Mouse (Mus musculus): Measurements from ENCODE around the gene Phactr1.

The Phactr1 gene

DNA sequence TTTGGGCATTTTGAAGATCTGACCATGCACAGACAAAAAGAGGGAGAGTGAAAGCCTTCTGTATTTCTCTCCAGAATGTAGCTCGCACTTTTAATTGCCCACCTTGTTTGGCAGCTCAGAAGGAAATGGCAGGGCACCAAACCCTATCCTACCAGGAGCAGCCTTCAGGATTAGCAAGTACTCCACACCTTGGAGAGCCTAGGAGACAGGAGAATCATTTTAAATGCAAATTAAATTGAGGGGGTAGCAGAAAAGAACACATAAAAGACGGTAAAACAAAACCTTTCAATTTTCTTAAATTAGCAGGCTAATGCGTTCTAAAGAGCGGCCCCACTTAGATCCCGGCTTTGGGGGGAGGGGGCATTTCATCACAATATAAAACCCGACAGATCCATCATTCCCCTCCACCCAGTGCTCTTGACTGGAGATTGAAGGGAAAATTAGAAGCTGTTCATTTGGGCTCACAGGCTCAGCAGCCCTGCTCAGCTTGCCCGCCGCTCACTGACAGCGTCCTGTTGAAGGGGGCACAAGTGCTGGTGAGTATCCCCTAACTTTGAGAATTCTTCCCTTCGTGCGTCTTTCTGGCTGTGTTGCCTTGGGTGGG is at the start of gene Phactr1:
Gene Phactr1, plus strand, starts transcription at position 233 of the 604 bp plus-strand sequence.
- no peak for DNase-seq (ENCODE audit: low spot score)

DNA sequence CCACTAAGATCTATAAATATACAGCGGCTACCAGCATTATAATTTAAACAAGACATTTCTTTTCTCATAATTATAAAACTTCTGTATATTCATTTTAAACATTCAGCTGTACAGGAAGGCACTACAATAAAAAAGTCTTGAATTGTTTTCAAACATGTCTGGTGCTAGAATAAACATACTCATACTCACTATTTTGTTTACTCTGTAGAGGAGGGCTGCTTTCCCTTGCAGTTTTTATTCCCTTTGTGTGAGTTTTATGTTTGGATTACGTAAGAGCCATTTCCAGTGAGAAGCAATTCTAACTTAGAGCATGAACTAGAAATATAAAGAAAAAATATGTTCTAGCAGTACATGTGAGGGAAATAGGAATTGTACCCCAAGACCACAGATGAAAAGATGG is 45.5 kb upstream of the Phactr1 start:
- no peak for DNase-seq (ENCODE audit: low spot score)

DNA sequence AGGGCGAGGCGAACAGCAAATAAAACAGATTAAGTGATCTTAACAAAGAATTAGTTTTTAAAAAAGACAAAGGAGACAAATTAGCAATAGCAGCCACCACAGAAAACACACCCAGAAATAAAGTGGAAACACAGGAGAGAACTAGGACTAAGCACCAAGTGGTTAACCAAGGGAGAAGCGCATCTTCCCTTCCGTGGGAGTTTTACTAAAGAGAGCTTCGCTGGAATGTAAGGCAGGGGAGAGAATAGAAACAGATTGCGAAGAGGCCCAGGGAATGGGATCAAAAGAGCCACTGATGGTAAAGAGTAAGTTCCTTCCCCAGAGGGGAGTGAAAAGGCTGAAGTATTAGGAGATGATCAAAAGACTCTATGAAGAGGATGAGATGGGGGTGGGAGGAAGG is 30.2 kb upstream of the Phactr1 start:
- DNase-seq (ENCODE audit: low spot score): no peak

DNA sequence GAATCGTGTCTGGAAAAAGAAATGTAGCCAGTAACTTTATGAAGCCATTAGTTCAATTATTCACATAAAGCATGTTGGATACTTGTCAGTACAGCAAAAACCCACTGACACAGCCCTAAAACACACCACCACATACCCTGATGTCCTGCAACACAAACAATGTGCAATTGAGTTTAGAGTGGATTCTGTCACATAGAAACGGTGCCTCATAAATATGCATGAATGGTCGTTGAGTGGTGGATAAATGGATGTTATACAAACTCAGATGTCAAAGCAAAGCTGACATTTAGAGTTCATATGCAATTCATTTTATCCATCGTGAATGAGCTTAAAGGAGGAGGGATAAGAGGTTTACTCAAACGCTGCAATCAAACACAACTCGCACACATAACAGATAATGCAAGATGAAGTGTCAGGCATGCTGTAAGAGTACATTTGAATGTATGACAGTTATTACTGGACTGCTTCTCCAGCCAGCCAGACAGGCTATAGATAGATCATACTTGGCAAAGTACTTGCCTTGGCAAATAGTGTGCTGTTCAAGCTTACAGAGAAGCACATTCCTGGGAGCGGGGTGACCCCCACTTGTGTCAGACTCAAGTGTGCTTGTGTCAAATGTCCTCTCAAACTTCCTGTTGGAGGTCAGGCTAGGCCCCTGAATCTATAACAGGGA is 23.6 kb upstream of the Phactr1 start:
- DNase-seq (ENCODE audit: low spot score): no peak

DNA sequence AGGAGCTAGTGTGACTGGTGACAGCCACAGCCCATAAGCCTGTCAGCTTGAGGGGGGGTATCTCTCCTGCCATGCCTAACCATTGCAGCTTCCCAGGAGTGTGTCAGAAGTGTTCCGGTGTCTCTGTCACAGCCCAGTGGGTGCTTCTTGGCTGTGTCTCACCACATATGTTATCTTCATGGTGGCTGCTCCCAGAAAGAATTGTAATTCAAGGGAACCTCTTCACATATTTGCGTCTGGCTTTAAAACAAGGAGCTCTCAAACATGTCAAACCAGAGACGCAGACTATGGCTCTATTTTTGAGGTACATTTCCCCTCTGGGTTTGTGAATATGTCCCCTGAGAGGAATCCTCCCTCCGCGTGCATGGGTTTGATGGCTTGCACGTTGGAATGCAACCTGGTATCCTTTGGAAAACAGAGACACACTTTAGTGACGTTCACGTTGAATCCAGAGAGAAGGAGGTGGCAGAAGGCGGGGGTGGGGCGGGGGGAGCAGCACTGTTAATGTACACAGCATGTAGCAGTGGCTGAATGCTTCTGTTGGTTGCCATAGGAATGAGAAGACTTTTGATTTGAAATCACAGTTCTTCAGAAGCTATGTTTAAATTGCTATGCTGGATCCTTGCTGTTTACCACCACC is 8.7 kb upstream of the Phactr1 start:
- no peak for DNase-seq (ENCODE audit: low spot score)

DNA sequence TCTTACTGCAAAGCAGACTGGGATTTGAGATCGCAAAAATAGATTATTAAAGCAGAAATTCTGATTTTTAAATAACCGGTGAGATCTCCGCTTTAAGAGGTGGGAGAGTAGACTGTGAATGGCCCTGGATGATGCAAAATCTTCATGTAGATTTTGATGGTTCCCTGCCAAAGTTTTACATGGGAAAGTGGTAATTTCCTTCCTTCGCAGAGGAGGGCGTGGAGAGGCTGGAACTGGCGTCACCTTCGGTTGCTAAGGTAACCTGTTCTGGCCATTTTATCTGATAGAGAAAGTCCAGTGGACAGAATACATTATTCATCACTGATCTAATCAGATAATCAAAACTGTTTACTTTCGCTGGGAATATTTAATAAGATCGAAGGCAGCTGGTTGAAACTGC is 876 bp downstream of the Phactr1 start:
- no peak for DNase-seq (ENCODE audit: low spot score)

DNA sequence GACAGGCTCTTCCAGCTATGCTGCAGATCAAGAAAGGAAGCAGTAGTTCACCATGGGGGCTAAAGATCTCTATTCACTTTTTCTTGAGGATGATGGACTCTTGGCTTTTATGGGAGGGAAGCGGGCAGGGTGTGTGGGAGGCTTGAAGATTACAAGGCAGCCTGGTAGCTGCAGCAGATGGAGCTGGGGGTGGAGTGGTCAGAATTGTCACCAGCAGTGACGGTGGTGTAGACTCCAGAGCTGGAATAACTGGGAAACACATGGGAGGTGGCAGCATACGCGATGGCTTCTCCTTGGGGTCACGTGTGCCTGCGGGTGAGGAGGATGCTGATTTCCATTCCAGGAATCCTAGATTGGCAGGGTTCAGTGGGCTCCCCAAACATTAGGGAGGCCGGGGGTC is 3.8 kb downstream of the Phactr1 start:
- no peak for DNase-seq (ENCODE audit: low spot score)

DNA sequence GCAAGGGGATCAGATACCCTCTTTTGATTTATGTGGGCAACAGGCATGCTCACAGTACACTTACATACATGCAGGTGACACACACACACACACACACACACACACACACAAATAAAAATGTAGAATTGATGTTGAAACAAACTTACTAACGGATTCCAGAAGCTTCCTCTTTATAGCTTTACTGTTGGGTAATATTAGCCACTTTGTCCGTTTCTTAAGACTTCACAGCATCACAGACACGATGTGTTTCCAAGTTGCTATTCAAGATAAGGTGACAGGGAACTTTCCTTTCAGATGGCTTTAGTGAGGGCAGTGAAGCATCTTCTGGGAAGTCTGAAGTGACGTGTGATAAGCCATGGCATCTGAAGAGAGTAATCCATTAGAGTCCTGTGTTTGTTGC is 11.8 kb downstream of the Phactr1 start:
- no peak for DNase-seq (ENCODE audit: low spot score)

DNA sequence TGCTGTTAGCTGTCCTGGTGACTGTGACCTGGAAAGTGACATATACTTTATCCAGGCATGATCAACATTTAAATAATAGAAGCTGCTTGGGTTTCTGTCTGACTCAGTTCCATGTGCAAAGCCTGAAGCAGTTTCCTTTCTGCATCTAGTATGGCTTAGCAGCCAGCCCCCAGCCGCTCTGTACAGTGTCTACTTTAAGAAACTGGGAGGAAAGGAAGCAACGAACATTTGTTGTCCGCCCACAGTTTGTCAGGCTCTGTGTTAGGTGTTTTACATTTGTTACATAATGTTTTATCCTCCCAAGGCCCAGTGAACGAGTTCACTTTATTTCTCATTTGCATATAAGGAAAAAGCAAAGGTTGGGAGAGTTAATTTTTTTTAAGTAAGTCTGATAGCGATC is 16.2 kb downstream of the Phactr1 start:
- DNase-seq (ENCODE audit: low spot score): no peak

DNA sequence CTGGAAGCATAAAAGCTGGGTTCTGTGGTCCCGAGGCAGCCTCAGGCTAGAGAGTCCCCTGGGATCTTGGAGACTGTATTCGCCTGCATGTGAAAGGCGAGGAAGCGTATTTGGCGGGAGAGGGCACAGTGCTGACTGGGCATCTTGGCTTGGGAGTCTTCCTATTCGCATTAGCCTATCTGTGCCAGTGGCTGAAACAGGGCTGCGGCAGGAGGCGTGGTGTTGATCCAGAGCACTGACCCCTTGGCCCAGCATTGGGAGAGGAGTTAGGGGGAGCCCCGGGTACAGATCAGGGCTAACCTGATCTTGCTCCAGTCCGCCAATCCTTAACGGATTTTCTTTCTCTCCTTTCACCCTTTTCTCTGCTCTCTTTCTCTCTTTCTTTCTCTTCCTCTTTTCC is 28.7 kb downstream of the Phactr1 start:
- no peak for DNase-seq (ENCODE audit: low spot score)

DNA sequence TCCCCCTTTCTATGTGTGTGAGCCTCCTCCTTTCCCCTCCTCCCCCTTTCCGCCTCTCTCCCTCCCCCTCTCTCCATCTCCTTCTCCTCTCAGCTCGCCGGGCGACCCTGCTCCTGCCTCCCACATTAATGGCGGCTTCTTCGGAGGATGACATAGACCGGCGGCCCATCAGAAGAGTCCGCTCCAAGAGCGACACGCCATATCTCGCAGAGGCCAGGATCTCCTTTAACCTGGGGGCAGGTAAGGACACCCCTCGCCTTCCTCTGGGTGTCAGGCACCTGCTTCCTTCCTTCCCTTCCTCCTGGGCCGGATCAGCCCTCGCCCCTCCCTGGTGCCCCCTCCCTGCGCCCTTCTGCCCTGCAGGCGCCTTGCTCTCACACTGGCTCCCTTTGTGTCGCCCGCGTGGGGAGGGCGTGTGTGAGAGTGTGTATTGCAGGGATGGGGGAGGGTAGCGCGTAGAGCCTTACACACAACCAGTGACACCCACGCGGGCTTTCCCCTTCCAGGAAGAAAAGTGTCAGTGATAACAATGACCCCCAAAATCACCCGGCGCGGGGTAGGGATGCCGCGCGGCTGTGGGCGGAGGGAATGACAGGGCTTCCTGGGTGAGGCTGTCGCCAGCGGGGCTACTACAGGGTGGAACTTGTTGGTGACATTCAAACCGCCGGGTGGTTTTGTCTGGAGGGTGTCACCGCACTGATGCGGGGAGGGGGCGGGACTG is 29.3 kb downstream of the Phactr1 start:
- no peak for DNase-seq (ENCODE audit: low spot score)

DNA sequence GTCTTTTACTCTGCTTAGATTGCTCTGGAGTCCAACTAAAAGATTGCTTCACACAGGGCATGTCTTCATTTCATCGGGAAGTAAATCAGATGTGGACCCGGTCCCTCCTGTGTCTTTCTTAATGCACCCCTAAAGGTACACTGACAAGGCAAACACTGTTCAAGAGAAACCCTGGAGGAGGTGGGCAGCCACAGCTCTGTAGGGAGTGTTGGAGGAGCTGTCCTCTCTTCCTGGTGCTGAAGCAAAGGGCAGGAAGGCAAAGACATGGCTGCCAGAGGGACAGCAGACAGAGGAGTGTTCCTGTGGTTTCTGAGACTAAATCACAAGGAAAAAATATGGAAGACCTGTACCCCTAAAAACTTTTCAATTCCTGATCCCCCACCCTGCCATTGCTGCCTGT is 31.1 kb downstream of the Phactr1 start:
- DNase-seq (ENCODE audit: low spot score): no peak

DNA sequence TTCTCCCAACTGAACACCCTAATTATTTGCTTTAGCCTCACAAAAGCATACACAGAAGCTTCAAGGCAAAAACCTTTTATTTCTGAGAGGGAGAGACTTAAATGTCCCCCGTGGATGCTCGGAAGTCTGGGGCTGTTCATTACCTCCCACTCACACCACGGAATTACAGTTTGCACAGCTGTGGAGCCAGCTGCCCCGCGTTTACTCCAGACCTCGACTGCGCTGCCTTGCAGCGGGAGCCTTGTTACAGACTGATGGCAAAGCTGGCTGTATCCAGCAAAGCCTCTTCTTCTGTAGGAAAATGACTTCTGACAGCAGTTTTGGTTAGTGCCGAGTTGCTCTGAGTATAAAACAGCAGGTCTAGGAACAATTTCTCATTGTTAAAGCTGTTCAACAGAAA is 39.0 kb downstream of the Phactr1 start:
- DNase-seq (ENCODE audit: low spot score): no peak

DNA sequence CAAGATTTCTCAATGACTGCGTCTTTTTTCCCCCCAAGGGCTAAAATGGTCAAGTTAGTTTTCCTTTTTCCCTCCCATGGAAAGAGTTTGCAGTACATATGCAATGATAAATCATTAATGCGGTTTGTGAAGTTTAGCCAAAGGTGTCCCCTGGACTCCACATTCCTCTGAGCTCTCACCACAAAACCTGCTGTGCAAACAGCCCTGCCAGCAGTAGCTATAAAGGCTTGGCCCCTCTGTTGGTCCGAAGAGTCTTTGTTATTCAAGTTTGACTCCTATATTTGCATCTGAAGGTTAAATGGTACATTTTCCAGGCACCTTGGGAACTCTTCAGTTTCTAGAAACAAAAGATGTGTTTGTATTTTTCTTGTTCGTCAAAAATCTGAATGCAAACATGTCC is 39.7 kb downstream of the Phactr1 start:
- no peak for DNase-seq (ENCODE audit: low spot score)

DNA sequence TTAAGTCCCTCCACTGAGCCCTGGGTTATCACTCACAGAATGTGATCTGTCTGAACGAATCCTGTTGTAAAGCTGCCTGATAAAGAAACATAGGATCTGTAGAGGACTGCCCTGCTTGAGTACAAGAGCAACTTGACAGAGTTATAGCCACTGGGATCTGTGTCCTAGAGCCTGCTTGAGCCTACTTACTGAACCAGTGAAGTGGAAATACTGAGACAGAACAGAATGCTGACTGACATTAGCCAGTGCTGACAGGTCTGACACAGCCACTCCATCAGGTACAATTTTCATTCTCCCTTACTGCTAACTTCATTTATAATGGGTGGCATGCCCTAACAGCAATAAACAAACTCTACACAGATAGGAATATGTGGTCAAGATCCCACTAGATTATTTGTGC is 40.2 kb downstream of the Phactr1 start:
- no peak for DNase-seq (ENCODE audit: low spot score)

DNA sequence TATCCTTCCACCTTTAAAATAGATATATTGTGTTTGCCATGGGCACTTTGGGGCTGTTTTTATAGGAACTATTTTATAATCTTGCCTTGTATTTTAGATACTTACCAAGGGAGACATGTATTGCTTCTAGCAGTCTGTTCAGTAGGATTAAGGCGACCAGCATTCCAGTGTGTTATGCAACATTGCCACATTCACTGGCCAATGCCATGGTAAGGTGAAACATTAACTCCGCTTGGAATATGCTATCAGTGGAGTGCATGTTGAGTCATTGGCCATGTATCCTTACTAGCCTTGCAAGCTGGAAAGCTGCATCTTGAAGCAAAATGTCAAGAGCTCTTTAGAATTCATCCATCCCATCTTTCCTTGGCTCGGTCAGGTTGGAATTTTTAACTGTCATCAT is 43.6 kb downstream of the Phactr1 start:
- DNase-seq (ENCODE audit: low spot score): no peak

DNA sequence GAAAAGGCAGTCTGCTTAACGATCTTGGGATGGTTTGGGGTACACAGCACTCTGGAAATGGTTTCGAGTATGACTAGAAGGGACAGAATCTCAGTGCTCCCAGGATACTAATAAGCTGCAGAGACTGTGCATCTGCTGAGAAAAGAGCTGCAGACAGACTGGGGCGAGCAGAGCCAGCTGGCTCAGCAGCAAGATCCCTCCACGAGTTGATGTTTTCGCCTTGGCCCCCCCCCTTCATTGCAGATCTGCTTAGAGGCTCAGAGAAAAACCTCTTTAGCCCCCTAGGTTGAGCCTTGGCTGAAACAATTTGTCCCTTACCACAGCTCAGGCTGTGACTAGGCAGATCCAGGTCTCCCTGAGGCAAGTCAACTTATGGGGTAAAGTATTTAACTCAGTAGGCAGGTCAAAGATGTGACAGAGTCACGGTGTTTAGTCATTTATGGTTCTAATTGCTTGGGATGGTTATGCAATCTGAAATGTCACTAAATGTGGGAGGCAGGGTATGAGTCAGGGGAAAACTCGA is 45.3 kb downstream of the Phactr1 start:
- DNase-seq (ENCODE audit: low spot score): peak; percentile 25

DNA sequence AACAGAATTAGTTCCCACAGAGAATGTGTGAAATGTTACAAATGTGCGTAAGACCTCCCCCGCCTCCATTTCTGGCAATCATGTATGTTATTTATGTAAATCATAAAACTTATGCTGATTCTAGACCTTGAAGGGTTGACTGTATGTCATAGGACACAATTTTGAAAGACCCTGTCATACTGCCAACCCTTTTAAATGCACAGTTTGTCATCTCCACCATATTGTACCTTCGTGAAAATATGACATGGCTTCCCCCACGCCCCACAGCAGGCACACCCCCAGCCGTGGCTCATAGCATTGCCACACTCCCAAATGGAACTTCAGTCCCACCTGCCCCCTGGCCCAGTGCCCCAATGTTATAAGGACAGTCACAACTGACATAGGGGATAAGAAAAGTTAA is 57.1 kb downstream of the Phactr1 start:
- DNase-seq (ENCODE audit: low spot score): no peak

DNA sequence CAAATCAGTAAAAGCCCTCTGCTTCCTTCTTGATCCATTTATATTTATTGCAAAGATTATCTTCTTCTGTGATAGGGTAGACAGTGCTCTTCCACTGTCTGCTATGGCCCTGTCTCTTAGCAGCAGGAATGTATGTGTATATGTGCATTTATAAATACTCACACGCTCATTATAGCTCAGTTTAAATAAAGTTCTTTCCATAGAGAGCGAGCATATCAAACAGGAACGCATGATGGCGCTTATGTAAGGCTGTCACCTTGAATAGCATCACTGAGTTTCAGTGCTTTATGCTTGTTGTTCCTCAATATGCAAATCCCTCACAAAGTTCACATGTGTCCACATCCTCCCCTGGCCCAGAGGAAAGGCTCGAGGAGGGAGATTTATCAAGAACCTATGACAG is 57.7 kb downstream of the Phactr1 start:
- DNase-seq (ENCODE audit: low spot score): no peak

DNA sequence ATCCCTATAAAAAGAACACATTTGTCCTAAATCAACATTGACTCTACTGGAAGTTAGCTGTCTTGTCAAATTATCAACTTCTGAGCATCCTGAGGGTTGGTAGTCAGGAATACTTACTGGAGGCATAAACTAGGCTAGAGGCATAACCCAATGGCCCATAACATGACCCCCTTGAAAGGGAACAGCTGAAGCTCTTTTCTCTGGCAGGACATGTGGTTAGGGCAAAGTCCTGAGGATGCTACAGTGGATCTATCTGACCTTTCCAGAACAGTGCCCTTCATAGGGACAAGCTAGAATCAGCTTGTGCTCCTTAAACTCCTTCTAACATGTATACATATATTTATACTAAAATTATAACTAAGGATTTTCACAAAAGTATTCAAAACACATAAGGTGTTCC is 61.8 kb downstream of the Phactr1 start:
- DNase-seq (ENCODE audit: low spot score): no peak

DNA sequence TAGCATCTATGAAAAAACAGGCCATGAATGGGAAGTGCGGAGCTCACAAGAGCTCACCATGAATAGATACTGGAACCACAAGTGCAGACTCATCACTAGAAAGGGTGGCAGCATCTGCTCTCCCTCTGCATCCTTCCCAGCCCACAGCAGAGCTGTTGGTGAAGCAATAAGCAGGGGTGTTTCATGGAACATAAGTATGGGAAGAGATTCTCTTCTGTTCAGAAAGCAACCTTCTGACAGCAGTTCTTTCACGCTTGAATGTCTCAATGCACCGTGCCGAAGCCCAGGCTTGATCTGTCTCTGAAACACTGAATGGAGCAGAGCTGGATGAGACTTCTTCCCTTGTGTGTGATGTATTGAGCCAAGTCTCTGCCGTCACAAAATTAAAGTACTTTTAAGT is 64.0 kb downstream of the Phactr1 start:
- DNase-seq (ENCODE audit: low spot score): no peak

DNA sequence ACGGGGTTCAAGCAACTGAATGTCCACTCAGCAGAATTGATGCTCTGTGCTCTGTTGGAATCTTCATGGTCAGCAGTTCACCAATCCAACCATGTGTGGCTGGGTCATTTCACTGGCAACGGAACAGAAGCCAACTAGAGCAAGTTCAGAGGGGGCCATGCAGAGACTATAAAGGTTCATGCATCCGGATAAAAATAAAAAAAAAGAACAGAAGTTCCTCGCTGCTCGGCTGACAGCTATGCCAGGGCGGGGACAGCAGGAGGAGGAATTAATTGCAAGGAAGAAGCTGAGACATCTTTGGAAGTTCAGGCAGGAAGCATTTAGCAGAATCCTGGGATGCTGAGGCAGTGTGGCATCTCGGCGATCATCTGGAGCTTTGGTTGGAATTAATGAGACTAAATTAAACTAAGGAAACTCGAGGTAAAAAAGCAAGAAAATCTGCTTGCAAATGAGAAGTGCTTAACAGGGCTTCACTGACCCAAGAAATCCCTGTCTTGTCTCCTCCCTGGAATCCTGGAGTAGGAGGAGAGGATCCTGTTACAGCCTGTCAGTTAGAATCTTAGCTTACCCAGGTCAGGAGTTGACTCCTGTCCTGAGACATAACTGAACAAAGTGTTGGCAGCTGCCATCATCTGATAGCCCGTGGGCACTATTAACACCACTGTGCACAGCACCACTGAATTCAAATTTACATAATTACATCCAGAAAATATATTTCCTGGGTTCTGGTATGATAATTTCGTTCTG is 77.4 kb downstream of the Phactr1 start:
- no peak for DNase-seq (ENCODE audit: low spot score)
